Mouse (Mus musculus) central nervous system, embryonic 14 days (tissue): ENCODE data around the gene Cav1. TPM values are rescaled to one million over a fixed set of nuclear protein-coding genes. Genes with fewer than 3 reads are reported as not detected.

Source experiments
- polyA plus RNA-seq: library from polyadenylated mRNA; depleted of rRNA; stranded (reverse); fragments of >200 nt; gene quantifications from 2 replicates; pipeline ENCODE4 v1.2.3, GENCODE M21; 2012; rRNA removed

Gene Cav1
- polyA plus RNA-seq, result 26.8 and 32.8 TPM in 2 replicates

DNA sequence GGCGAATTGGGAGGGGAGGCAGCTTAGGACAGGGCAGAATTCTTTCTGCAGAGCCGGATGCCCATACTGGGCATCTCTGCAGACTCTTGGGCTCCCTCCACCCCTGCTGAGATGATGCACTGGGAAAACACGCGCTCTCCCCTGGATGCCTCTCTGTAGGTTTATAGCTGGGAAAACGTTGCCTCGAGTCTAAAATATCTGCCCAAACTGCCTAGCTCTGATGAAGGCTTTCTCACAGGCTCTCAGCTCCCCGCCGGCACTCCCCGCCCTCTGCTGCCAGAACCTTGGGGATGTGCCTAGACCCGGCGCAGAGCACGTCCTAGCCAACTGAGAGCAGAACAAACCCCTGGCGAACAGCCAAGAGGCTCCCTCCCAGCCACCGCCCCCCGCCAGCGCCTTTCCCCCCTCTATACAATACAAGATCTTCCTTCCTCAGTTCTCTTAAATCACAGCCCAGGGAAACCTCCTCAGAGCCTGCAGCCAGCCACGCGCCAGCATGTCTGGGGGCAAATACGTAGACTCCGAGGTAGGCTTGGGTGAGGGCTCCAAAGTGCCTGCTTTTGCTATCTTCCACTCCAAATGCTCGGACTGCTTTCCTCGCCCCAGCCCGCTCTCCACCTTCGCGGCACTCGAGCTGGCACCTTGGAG, at the start of gene Cav1:
Gene Cav1, plus strand, starts transcription at position 382 of the 648 bp plus-strand sequence.

DNA sequence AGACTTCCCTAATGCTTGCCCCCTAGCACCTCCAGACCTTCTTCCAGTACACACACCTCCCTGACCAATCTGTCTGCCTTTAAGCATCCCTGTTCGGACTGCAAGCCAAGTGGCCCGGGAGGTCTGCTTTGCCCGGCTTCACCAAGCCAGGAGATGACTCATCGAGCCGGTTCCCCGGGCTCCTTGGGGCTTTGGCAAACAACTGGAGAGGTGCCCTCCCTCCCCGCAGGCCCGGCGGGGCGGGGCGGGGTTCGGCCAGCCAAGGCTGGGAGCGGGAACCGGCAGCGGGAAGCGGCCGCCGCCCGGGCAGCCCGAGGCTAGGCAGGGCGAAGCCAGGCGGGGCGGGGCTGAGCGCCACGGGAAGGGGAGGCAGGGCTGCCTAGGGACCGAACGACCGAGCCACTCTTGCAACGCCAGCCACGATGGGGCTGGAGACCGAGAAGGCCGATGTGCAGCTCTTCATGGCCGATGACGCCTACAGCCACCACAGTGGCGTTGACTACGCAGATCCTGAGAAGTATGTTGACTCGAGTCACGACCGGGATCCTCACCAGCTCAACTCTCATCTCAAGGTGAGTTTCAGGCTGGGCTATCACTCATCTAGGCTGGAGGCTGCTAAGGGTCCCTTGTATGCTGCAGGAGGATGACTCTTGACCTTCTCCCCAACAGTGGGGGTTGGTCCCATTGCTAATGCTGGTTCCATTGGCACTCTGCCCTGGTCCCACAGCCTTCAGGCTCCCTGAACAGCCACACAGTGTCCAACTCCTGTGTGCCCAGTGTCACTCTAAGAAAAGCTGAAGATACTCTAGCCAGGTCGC, 25.0 kb upstream of the Cav1 start, which contains the start of gene Cav2:
Gene Cav2, plus strand, starts transcription at position 247 of the 818 bp plus-strand sequence.

Other genes starting within 250 kb of the Cav1 start
- gene Tes, start 241.2 kb upstream of the Cav1 start, polyA plus RNA-seq, result 35.8 and 45.3 TPM in 2 replicates
- gene Cav2, start 25.1 kb upstream of the Cav1 start, polyA plus RNA-seq, result 4.3 and 4.4 TPM in 2 replicates
- gene Met, start 157.5 kb downstream of the Cav1 start, polyA plus RNA-seq, result 1.0 and 1.9 TPM in 2 replicates